Mouse (Mus musculus) G1E-ER4 (cell line): ENCODE measurements around the gene Prc1. TPM values are rescaled to one million over a fixed set of nuclear protein-coding genes. Genes with fewer than 3 reads are reported as not detected.

ENCODE experiments used
- GATA1 ChIP-seq: IDR thresholded peaks from one replicate; pipeline ENCODE4 v1.8.0; 2012; ENCODE audit warnings: low read length, inconsistent platforms
- polyA plus RNA-seq: library from polyadenylated mRNA; stranded (reverse); fragments of >175 nt; gene quantifications from 2 replicates; pipeline ENCODE4 v1.2.3, GENCODE M21; 2012

The Prc1 gene
- polyA plus RNA-seq, 1 experiment, result 18.3 TPM

DNA sequence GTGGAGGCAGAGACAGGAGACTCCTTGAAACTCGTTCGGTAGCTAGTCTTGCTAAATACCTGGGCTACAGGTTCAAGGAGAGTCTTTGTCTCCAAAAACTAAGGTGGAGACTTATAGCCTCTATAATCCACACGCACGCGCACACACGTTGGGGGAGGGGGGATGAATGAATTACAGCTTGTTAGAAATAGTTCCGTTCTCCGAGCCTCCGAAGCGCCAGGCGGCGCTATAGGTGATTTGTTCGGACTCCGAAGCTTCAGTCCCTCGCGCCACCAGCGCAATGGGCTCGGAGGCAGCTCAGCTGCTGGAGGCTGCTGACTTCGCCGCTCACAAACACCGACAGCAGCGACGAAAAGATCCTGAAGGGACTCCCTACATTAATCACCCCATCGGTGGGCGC is 48.6 kb downstream of the Prc1 start, which contains the start of gene Hddc3:
Hddc3 (plus strand) TSS at position 247 of the 400 bp plus-strand sequence.
- TF ChIP-seq GATA1, result no peak

DNA sequence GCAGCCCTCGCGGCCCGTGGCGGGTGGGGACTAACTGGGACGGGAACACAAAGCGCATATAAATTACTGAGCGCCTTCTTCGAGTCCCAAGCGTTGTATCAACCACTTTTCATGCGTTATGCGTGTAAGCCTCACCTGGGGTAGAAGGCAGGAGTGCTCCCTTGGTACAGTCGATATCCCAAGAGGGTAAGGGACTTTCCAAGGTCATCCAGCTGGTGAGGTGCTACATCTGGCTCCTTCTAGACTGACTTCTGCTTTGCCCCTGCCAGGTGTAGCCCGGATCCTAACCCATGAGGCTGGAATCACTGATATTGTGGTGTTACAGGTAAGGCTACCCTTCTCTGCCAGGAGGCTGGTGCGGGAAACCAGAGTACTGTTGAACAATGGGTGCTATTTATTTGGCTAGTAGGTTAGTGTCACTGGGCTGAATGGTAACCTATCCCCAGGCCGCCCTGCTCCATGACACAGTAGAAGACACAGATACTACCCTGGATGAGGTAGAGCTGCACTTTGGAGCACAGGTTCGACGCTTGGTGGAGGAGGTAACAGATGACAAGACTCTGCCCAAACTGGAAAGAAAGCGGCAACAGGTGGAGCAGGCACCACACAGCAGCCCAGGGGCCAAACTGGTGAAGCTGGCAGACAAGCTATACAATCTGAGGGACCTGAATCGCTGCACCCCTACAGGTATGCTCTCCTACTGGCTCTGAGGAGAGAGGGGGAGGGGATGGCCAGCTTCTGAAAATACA is 49.2 kb downstream of the Prc1 start:
- TF ChIP-seq GATA1, result no peak

DNA sequence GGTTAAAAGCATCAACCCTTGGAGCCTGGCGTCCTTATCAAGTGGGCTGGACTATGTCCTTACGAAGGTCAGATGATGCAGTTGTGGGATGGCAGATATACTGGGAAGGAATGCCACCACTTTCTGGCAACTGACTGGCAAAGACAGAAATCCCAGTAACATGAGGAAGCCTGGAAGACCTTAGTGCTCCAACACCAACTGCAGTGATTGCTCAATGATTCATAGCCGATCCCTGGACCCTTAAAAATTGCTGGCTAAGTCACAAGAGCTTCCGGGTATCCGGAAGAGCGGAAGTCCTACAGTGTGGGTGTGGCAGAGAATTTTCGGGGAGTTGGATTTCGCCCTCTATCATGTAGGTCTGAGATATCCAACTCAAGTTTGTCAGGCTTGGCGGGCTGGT is 51.9 kb downstream of the Prc1 start:
- no peak for TF ChIP-seq GATA1

DNA sequence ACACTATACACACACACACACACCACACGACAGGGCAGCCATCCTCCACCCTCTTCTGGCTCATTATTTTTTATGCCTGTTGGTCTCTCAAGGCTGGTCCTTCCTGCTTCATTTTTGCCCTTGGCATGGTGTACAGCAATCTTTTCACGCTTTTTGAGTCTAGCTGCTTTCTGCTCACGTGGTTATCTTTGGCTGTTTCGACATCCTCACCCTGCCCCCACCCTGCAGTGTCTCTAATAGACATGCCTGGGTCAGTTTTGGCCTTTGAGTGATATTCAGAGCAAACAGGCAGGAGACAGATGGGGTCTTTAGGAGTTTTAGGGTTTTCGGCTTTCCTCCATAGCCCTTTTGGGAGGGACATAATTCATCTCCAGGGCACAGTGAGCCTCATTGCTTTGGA is 52.6 kb downstream of the Prc1 start:
- TF ChIP-seq GATA1, result no peak

DNA sequence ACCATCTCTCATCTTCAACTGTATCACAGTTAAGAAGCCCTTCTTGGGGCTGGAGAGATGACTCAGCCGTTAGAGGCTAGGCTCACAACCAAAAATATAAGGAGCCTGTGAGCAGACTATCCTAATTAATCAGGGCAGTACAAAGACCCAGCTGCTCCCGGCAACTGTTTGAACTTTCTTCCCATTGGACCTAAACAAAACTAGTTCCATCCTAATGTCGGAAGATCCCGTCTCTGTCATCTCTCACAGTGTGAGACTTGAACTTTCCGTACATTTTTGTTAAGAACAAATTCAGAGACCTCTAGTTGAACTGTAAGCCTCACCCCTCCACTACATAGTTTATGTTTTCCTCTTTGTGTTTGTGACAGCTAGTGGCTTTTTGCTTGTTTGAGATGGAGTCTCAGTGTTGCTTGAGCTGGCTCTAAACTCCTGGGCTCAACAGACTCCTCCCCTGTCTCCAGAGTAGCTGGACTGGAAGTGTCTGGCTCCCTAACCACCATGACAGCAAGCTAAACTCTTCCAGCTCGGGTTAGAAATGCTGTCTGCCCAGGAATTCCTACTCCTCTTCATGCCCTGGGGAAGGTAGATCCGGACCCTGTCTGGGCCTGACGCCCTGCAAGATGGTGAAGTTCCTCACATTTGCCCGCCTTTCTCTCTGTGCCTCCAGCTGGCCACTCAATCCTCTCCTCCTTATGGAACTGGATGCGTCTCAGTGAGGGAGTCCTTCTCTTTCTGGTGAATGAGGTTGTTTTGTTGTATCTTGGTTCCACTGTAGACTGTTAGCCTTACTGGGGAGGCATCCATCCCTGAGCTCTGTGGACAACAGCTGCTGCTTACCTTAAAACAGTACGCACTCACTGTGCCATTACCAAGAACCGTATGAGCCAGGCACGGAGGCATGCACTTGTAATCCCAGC is 53.7 kb downstream of the Prc1 start:
- no peak for TF ChIP-seq GATA1

DNA sequence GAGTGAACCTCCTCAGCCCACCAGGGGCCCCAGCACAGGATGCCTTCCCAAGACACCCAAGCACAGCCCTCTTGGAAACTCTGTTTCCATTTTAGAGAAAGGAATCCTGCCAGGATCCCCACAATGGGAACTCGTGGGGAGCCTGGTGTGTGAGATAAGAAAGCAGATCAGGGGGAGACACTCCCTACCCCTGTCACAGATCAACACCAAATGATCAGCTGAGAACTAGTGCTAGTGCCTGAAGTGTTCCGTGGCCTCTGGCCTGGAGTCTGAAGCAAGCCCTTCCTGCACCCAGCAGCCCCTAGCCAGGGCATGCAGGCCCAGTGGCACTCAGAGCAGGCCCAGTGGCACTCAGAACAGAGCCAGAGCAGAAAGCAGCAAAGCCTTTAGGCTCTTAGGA is 56.6 kb downstream of the Prc1 start:
- TF ChIP-seq GATA1, result no peak

DNA sequence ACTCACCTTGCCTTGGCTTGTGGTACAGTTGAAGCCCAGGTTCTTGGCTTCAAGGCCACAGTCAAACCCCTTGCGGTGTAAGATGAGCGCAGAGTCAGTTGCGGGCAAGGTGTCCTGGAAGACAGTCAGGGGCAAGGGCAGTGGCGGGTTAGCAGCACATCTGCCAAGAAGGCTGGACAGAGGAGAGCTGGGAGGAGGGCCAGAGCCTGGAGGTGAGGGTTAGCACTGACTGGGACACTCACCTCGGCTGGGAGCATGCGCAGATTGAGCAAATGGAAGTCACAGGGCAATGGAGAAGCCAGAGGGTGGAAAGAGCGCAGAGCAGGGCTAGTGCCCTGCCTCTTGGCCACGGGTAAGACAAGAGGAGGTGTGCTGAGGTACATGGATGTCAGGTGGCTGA is 58.7 kb downstream of the Prc1 start:
- TF ChIP-seq GATA1, result no peak

DNA sequence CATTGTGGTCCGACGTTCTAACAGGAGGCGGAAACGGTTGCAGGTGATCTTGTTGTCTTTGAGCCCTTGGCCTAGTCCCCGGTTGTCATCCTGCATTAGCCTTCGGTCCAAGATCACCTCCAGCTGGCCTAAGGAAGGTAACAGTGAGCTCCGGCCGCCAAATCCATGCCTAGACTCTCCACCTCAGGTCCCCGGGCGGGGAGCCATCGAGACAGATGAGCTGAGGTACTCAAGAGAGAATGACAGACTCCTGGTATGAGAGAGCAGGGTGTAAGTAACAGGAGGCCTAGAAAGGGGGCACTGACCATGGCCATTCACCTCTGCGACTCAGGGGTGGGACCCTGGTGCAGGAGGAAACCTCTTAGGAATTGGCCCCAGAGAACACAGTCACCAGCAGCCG is 62.1 kb downstream of the Prc1 start:
- no peak for TF ChIP-seq GATA1

DNA sequence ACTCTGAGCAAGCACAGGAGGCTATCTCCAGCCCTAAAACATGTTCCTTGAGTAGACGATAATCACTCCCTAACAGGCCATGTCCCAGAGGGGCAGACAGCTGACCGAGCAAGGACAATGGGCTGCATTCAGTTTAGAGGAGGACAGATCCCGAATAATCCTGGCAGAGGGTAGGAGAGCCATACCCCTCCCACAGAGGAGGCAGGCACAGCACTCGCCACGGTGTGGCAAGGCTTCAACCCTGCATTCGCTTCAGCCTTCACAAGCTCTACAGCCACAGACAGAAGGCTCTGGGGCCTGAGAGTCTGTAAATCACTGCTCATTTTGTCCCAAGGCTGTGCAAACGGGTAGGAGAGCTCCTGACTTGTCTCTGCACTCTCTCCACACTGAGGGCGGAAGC is 62.9 kb downstream of the Prc1 start:
- TF ChIP-seq GATA1, result no peak

DNA sequence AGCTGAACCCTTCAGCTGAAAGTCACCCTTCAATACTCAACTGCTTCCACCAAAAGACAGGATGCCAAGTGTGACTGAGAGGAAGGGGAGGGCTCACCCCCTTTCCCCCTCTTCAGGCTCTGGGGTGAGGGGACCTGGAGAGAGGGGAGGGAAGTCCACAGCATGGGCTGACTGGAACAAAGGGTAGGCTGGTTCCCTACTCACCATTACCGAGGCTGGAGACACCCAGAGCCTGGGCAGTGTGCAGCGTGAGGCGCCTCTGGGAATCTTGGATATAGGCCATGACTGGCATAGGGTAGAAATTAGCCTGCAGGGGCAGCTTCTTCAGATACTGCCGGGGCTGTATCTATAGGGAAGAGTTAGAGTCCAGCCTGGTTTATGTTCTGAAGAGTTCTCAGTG is 63.8 kb downstream of the Prc1 start:
- TF ChIP-seq GATA1, result no peak

DNA sequence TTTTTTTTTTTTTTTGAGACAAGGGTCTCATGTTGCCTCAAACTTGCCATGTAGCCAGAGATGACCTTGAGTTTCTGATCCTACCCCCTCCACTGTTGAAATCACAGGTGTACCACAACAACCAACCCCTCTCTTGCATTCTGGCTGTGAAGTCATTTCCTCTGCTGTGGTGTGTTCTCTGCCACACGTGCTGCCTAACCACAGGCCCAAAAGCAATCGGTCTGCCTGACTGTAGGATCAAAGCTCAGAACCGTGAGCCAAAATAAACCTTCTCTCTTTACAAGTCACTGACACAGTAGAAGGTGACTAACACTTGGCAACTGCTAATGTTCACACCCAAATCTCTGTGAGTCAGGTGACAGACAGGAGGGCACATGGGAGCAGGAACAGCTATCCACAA is 66.2 kb downstream of the Prc1 start:
- TF ChIP-seq GATA1, result no peak

DNA sequence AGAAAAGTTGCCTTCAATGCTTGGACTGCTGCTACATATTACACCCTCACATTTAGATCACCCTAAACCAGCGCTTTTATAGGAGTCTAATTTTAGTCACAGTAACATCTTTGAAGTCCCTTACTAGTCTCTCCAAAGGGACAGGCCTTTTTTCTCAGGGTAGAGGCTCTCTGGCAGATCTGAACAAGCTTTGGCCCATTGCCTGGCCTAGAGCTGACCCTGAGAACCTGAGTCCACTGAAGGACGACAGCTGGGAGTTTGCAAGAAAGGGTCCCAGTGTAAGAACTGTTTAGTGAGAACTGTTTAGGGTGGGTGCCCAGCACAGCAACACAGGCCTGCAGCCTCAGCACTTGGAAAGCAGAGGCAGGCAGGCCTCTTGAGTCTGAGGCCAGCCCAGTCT is 71.5 kb downstream of the Prc1 start:
- TF ChIP-seq GATA1, result no peak

Other genes starting within 250 kb of the Prc1 start
- gene Idh2, start 179.1 kb upstream of the Prc1 start, polyA plus RNA-seq, result 14.1 and 15.4 TPM in 2 replicates
- 18.5 and 25.3 TPM in 2 replicates for gene Sema4b, start 107.6 kb upstream of the Prc1 start, polyA plus RNA-seq
- gene Cib1, start 61.6 kb upstream of the Prc1 start, polyA plus RNA-seq, result 62.3 and 76.0 TPM in 2 replicates
- gene Gdpgp1, start 61.6 kb upstream of the Prc1 start, polyA plus RNA-seq, result 5.3 and 6.0 TPM in 2 replicates
- gene Ttll13, start 48.1 kb upstream of the Prc1 start, polyA plus RNA-seq, result 0.43 and 0.80 TPM in 2 replicates
- 44.2 and 71.4 TPM in 2 replicates for gene Ngrn, start 33.2 kb upstream of the Prc1 start, polyA plus RNA-seq
- gene Vps33b, start 24.8 kb upstream of the Prc1 start, polyA plus RNA-seq, result 7.1 and 7.2 TPM in 2 replicates
- gene Rccd1, start 30.0 kb downstream of the Prc1 start, polyA plus RNA-seq, result 22.2 and 24.7 TPM in 2 replicates
- 51.5 and 61.6 TPM in 2 replicates for gene Unc45a, start 46.6 kb downstream of the Prc1 start, polyA plus RNA-seq
- gene Hddc3, start 48.7 kb downstream of the Prc1 start, polyA plus RNA-seq, result 84.0 and 146 TPM in 2 replicates
- gene Man2a2, start 76.9 kb downstream of the Prc1 start, polyA plus RNA-seq, result 23.0 and 31.2 TPM in 2 replicates
- 0.70 and 0.98 TPM in 2 replicates for gene Fes, start 93.5 kb downstream of the Prc1 start, polyA plus RNA-seq
- gene Furin, start 111.0 kb downstream of the Prc1 start, polyA plus RNA-seq, result 123 TPM in 2 replicates
- gene Blm, start 240.7 kb downstream of the Prc1 start, polyA plus RNA-seq, result 152 and 215 TPM in 2 replicates